Mouse (Mus musculus) common myeloid progenitor, adult 5-6 weeks (primary cell): ENCODE data around the gene Olfr862. TPM values are rescaled to one million over a fixed set of nuclear protein-coding genes. Genes with fewer than 3 reads are reported as not detected.

ENCODE experiments used
- ATAC-seq: replicated peaks from 2 replicates; pipeline ENCODE4 v1.8.0; 2016; ENCODE audit warnings: low read depth, mild to moderate bottlenecking, moderate TSS enrichment, inconsistent platforms; ENCODE audit not compliant: poor library complexity, severe bottlenecking
- total RNA-seq: library from RNA; stranded (forward); fragments of 200-1000, 187-1606 nt; gene quantifications from 2 replicates; pipeline ENCODE4 v1.2.3, GENCODE M21; 2017

Gene Olfr862
- not detected in 2 replicates for total RNA-seq

DNA sequence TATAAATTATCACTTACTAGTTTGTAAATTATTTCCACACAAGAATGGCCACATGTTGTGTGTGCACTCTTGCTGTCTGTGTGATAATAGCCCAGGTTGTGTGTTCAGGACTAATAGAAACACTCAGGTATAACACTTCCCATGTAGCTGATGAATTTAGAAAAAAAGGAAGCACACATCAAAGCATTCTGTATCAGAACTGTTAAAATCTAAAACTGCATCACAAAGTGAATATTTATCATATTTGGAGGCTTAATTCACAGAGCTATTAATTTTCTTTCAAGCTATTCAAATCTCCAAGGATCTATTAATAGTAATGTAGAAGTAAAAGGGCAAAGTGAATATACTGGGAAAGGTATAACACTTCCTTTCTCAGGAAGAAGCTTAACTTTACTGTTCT lies at the start of gene Olfr862:
TSS of gene Olfr862 (minus strand) at position 101 of the 400 bp plus-strand sequence.
- no peak for ATAC-seq

DNA sequence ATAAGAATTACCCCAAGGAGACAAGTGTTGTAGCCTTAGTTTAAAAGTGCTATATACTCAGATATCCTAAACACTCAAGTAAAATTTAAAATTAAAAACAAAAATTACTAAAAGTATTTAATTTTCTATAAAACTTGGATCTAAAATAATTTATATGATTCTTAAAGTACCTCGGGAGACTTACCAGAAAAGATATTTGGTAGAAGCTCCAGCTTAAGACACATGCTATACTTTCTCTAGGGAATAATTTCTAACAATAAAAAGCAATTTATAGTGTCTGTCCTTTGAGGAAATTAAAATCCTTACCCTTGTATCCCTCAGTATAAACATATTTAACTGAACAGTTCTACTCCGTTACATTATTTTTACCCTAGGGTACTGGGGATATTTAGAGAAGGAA lies 28.8 kb upstream of the Olfr862 start, which contains the start of gene Olfr77:
TSS of gene Olfr77 (plus strand) at position 301 of the 400 bp plus-strand sequence.
- no peak for ATAC-seq

DNA sequence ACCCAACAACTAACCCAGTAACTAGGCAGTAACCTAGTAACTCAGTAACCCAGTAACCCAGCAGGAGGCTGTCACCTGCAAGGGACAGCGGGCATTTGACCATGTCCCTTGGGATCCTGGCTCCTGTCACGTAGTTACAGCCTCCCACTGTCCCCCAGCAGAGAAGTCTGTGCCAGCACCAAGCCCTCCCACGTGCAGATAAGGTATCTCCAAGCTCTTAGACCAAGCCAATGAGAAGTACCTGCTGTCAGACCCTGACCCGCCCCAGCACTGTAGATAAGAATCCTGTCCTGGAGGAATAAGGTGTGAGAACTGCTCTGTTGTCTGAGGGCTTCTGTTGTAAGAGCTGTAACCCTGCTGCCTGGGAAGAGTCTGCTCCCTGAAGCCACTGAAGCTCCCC lies 23.4 kb upstream of the Olfr862 start:
- ATAC-seq, result no peak

DNA sequence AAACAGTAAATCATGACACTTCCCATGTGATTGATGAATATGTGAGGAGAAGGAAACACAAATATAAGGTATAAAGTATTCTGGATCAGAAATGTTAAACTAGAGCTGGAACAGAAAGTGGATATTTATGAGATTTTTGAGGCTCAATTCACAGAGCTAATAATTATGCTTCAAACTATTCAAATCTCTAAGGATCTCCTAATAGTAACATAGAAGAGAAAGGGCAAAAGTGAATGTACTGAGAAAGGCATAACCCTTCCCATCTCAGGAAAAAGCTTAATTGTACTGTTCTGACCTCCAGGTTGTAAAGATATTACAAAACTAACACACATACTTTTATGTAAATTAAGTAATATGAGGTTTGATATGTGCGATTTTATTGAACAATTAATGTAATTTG lies 38.2 kb downstream of the Olfr862 start, which contains the start of gene Olfr860:
TSS of gene Olfr860 (minus strand) at position 101 of the 400 bp plus-strand sequence.
- ATAC-seq, result no peak

Other genes starting within 250 kb of the Olfr862 start
- not detected in 2 replicates for gene Olfr857, start 178.6 kb downstream of the Olfr862 start, total RNA-seq
- not detected in 2 replicates for gene Olfr58, start 107.7 kb downstream of the Olfr862 start, total RNA-seq
- not detected in 2 replicates for gene Olfr859, start 83.1 kb downstream of the Olfr862 start, total RNA-seq
- gene Olfr860, start 38.3 kb downstream of the Olfr862 start, total RNA-seq, result not detected in 2 replicates
- 0.82 and 1.0 TPM in 2 replicates for gene Olfr77, start 28.9 kb upstream of the Olfr862 start, total RNA-seq
- not detected in 2 replicates for gene Olfr866, start 140.0 kb upstream of the Olfr862 start, total RNA-seq
- not detected in 2 replicates for gene Olfr867, start 169.6 kb upstream of the Olfr862 start, total RNA-seq
- not detected in 2 replicates for gene Olfr868, start 210.6 kb upstream of the Olfr862 start, total RNA-seq
- gene Olfr869, start 241.0 kb upstream of the Olfr862 start, total RNA-seq, result not detected in 2 replicates